In the genomic region with DNA sequence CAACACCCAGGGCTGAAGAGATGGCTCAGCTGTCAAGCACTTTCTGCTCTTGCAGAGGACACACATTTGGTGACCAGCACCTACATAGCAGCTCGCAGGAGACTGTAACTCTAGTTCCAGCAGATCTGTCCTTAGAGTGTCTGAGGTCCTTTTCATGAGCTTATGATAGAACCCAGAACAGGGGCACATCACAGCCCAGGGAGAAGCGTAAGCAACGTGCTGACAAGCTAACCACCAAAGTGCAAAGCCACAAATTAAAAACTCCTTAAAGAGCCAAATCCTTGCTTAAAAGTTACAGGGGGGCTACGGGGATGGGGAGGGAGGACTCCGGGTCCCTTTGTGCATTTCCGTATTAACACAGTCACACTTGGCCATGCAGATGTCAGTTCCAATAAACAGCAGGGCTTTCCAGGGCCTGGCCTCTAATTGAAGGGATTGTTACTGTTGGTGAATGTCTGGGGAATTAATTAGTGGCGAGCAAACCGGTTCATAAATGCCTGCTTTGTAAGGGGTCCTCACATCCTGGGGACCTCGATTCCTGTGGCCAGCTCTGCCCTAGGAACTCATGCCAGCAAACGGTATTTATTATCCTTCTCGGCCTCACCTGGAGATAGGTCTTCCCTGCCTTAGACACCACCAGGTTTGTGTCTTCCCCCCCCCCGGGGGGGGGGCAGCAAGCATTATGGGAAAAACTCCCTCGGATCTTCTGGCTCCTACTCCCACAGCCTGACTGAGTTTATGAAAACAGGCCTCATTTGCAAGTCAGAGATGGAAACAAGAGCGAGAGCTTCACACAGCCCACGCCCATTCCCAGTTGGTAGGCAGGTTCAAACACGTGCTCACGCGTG, we compare ENCODE assay signal across 9 mouse cellular contexts.
DNase-seq lines count a peak whose midpoint lies in the region; ATAC-seq and TF ChIP-seq lines count a peak whose summit lies in the region.
"Had no signal": no experiment of that assay in that cellular context is flagged by ENCODE, and none has a peak within 500 bp of the region (broad histone marks: within the 10 kb centered on the region; RNA-seq: fewer than 3 reads in every experiment).

No protein-coding gene starts in this region.

- no peak overlapping the region for H3K27ac ChIP-seq in CH12.LX (ENCODE audit: insufficient read depth, low read depth)
- H3K27ac ChIP-seq in embryonic facial prominence, embryonic 10.5 days (replicated peaks): peak overlapping the region; percentile 55
- H3K27ac ChIP-seq in hindbrain, embryonic 14.5 days: peak overlapping the region; percentile 29; the same call in 1 of the 2 replicates
- H3K27ac ChIP-seq in limb, embryonic 13.5 days: peak overlapping the region; percentile 49

- TF ChIP-seq RAD21 in CH12.LX (IDR thresholded peaks at IDR 0.05; ENCODE audit: low read depth, low read length): no peak

- no peaks in the 10 kb centered on the region for H3K9me3 ChIP-seq in CH12.LX (replicated peaks; ENCODE audit: low read length)
- no peaks in the 10 kb centered on the region for H3K9me3 ChIP-seq in embryonic facial prominence, embryonic 10.5 days
- H3K9me3 ChIP-seq in hindbrain, embryonic 14.5 days (ENCODE audit: control insufficient read depth, low read length): no peaks in the 10 kb centered on the region
- H3K9me3 ChIP-seq in limb, embryonic 13.5 days: no peaks in the 10 kb centered on the region

- TF ChIP-seq POLR2A in CH12.LX (IDR thresholded peaks at IDR 0.05; ENCODE audit: low read depth, low read length): no peak

- H3K4me2 ChIP-seq in CH12.LX (ENCODE audit: insufficient read depth, low read depth, poor library complexity, severe bottlenecking): no peak overlapping the region
- H3K4me2 ChIP-seq in hindbrain, embryonic 14.5 days (replicated peaks): no peak overlapping the region
- peak overlapping the region; percentile 27; the same call in 1 of the 2 replicates for H3K4me2 ChIP-seq in limb, embryonic 13.5 days (replicated peaks)

- WGBS in embryonic facial prominence, embryonic 10.5 days: 28% methylated on average over 18 of the region's 18 CpGs
- WGBS in hindbrain, embryonic 14.5 days: 25% methylated on average over 18 of the region's 18 CpGs
- WGBS in limb, embryonic 13.5 days: 19% methylated on average over 18 of the region's 18 CpGs

- no peak for TF ChIP-seq EP300 in CH12.LX (IDR thresholded peaks at IDR 0.05; ENCODE audit: low read length)

- in situ Hi-C loops in CH12.LX (cut with MboI; ENCODE audit: low pct_ligation_motif_present, low pct_unique_long_range_greater_than_20kb, low sequenced_read_pairs): no loop called here

- H3K4me3 ChIP-seq in CH12.LX (replicated peaks in 1 of 3; ENCODE audit: low read depth in 2 of 3, low read length in 2 of 3, poor library complexity in 1 of 3): no peak overlapping the region
- no peak overlapping the region for H3K4me3 ChIP-seq in embryonic facial prominence, embryonic 10.5 days
- H3K4me3 ChIP-seq in hindbrain, embryonic 14.5 days (replicated peaks; ENCODE audit: low read length): no peak overlapping the region
- H3K4me3 ChIP-seq in limb, embryonic 13.5 days: no peak overlapping the region

- H3K36me3 ChIP-seq in CH12.LX (replicated peaks in 1 of 2; ENCODE audit: control insufficient read depth in 1 of 2, insufficient read depth in 1 of 2, low read length in 1 of 2): no peaks in the 10 kb centered on the region
- no peaks in the 10 kb centered on the region for H3K36me3 ChIP-seq in embryonic facial prominence, embryonic 10.5 days (replicated peaks)
- H3K36me3 ChIP-seq in hindbrain, embryonic 14.5 days (replicated peaks; ENCODE audit: control insufficient read depth, insufficient read depth): no peaks in the 10 kb centered on the region
- no peaks in the 10 kb centered on the region for H3K36me3 ChIP-seq in limb, embryonic 13.5 days

- dilution Hi-C loops in CH12.LX (cut with MboI; ENCODE audit: extremely low pct_ligation_motif_present, extremely low pct_unique_long_range_greater_than_20kb, low sequenced_read_pairs): no loop called here

- no peaks in the 10 kb centered on the region for H3K27me3 ChIP-seq in CH12.LX (replicated peaks)
- H3K27me3 ChIP-seq in embryonic facial prominence, embryonic 10.5 days (replicated peaks; ENCODE audit: low read depth, poor library complexity, severe bottlenecking): peaks cover 31% of the 10 kb centered on the region
- no peaks in the 10 kb centered on the region for H3K27me3 ChIP-seq in hindbrain, embryonic 14.5 days (ENCODE audit: control insufficient read depth, insufficient read depth, low read length)
- H3K27me3 ChIP-seq in limb, embryonic 13.5 days: no peaks in the 10 kb centered on the region
- H3K27me3 ChIP-seq: Patski had no signal

- no peak overlapping the region for H3K9ac ChIP-seq in CH12.LX (ENCODE audit: insufficient read depth, low read depth)
- no peak overlapping the region for H3K9ac ChIP-seq in hindbrain, embryonic 14.5 days
- no peak overlapping the region for H3K9ac ChIP-seq in limb, embryonic 13.5 days

- peaks cover 11 to 25% of the 10 kb centered on the region in 2 experiments for H3K4me1 ChIP-seq in CH12.LX (ENCODE audit: control insufficient read depth in 1 of 2, insufficient read depth in 2 of 2)
- H3K4me1 ChIP-seq in embryonic facial prominence, embryonic 10.5 days: peaks cover 56% of the 10 kb centered on the region
- peaks cover 41% of the 10 kb centered on the region for H3K4me1 ChIP-seq in hindbrain, embryonic 14.5 days (replicated peaks; ENCODE audit: control insufficient read depth, insufficient read depth, low read length)
- peaks cover 63% of the 10 kb centered on the region for H3K4me1 ChIP-seq in limb, embryonic 13.5 days

- no peak for TF ChIP-seq CTCF in CH12.LX (conservative IDR thresholded peaks at IDR 0.05 in 1 of 2, IDR thresholded peaks at IDR 0.05 in 1 of 2; ENCODE audit: low read depth in 2 of 2, low read length in 2 of 2)

- ATAC-seq in hindbrain, embryonic 14.5 days (ENCODE audit: low FRiP score): peak; percentile 49; the same call in 1 of the 2 replicates
- peak; percentile 46 for ATAC-seq in limb, embryonic 13.5 days (ENCODE audit: low FRiP score, low read depth)
- ATAC-seq in erythroblast, adult 5-6 weeks (replicated peaks; ENCODE audit: low FRiP score, poor library complexity, severe bottlenecking): no peak
- ATAC-seq in monocyte, adult 5-6 weeks (replicated peaks; ENCODE audit: insufficient number of reproducible peaks, low FRiP score, low TSS enrichment, poor library complexity, severe bottlenecking): no peak
- ATAC-seq: Patski had no signal

- no peaks in the 10 kb centered on the region for H3K79me2 ChIP-seq in CH12.LX (replicated peaks; ENCODE audit: control insufficient read depth, extremely low read depth, insufficient read depth, poor library complexity, severe bottlenecking)

- no peak for DNase-seq in CH12.LX (ENCODE audit: extremely low read depth)
- DNase-seq in embryonic facial prominence, embryonic 10.5 days (ENCODE audit: low spot score): peak; percentile 49
- DNase-seq in hindbrain, embryonic 14.5 days (ENCODE audit: low spot score): no peak
- DNase-seq in T-cell, adult 2 months (ENCODE audit: low spot score): no peak
- no peak for DNase-seq in lung, postnatal 4 days

TF ChIP-seq in CH12.LX, 34 proteins besides CTCF, POLR2A, EP300 and RAD21:
- TF ChIP-seq MAX (IDR thresholded peaks at IDR 0.05; ENCODE audit: low read length) (peak; percentile 64; the same call in 1 of the 2 replicates), MAZ (IDR thresholded peaks at IDR 0.05; ENCODE audit: low read depth, low read length) (no peak)

Comparison
In these comparisons a context has a peak if more than half of its experiments do, and no peak if none do; other contexts are left out.
1. ATAC-seq: peak in hindbrain, embryonic 14.5 days (single experiment) and limb, embryonic 13.5 days (single experiment); none in erythroblast, adult 5-6 weeks (single experiment) and monocyte, adult 5-6 weeks (single experiment).